Mouse (Mus musculus) MEL (cell line): Measurements from ENCODE around the gene Usp29.

Source experiments
- CTCF ChIP-seq, 3 experiments: IDR thresholded peaks in 2 of 3; conservative IDR thresholded peaks in 1 of 3; 2 replicates each; pipeline ENCODE4 v1.5.1; 2011 to 2012; ENCODE audit warnings: low read length in 3 of 3, low read depth in 2 of 3, mild to moderate bottlenecking in 2 of 3, improper control_type of control experiment in 1 of 3, inconsistent platforms in 1 of 3, mixed read lengths in 1 of 3, moderate library complexity in 1 of 3; ENCODE audit not compliant: control insufficient read depth in 1 of 3, insufficient read depth in 1 of 3, poor library complexity in 1 of 3, severe bottlenecking in 1 of 3
- EP300 ChIP-seq, 2 experiments: IDR thresholded peaks; 2 replicates each; pipeline ENCODE4 v1.6.1; 2011; ENCODE audit warnings: improper control_type of control experiment in 2 of 2, low read length in 2 of 2, low read depth in 1 of 2, mild to moderate bottlenecking in 1 of 2
- HCFC1 ChIP-seq: IDR thresholded peaks from 2 replicates; pipeline ENCODE4 v1.6.1; 2012; ENCODE audit warnings: low read depth, mild to moderate bottlenecking, inconsistent platforms, low read length, improper control_type of control experiment, moderate library complexity
- POLR2A ChIP-seq, 2 experiments: IDR thresholded peaks; 2 replicates each; pipeline ENCODE4 v1.6.1; 2011 to 2012; ENCODE audit warnings: low read length in 2 of 2, mild to moderate bottlenecking in 2 of 2, control low read depth in 1 of 2, improper control_type of control experiment in 1 of 2, low read depth in 1 of 2, moderate library complexity in 1 of 2; ENCODE audit not compliant: control insufficient read depth in 1 of 2, insufficient read depth in 1 of 2, poor library complexity in 1 of 2

DNA sequence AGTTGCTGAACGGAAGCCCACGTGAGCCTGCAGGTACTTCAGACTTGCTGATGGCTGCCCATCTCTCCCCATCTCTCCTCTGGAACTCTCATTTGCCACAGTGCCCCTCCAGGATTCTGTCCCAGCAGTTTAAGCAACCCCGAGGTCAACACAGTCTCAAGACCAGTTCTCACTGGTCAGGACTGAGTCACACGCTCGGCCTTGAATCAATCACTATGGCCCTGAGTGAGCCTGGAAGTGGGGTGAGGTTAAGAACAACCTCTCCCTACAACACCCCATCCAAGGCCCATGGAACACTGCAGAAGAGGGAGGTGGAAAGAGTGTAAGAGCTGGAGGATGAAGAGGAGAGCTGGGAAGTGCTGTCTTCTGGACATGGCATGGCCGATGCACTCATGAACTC, 44.9 kb upstream of the Usp29 start:
- TF ChIP-seq EP300 (IDR thresholded peaks at IDR 0.05; ENCODE audit: low read depth in 1 of 2, low read length in 2 of 2) (no peak), POLR2A (IDR thresholded peaks at IDR 0.05; ENCODE audit: control insufficient read depth in 1 of 2, insufficient read depth in 1 of 2, low read depth in 1 of 2, low read length in 2 of 2, poor library complexity in 1 of 2) (no peak), CTCF (IDR thresholded peaks at IDR 0.05 in 2 of 3, conservative IDR thresholded peaks at IDR 0.05 in 1 of 3; ENCODE audit: control insufficient read depth in 1 of 3, insufficient read depth in 1 of 3, low read depth in 2 of 3, low read length in 3 of 3, poor library complexity in 1 of 3, severe bottlenecking in 1 of 3) (no peak), HCFC1 (no peak)
